Mouse (Mus musculus) adrenal gland, adult 18-20 months (tissue): ENCODE data around the gene Aacs. TPM values are rescaled to one million over a fixed set of nuclear protein-coding genes. Genes with fewer than 3 reads are reported as not detected.

Experiments
- DNase-seq, 2 experiments: peaks; one replicate each; pipeline ENCODE4 v3.0.0; 2021 to 2022; ENCODE audit warnings: low spot score in 2 of 2
- microRNA-seq, 2 experiments: library from miRNA; unstranded; fragments of <30 nt; microRNA quantifications; one replicate each; pipeline ENCODE4 v1.2.0; 2021; ENCODE audit warnings: borderline number of aligned reads in 2 of 2
- total RNA-seq, 2 experiments: library from RNA; stranded (reverse); gene quantifications; 1 replicate in 1 of 2; 2 replicates in 1 of 2; pipeline ENCODE4 v1.2.3; 2021

Gene Aacs
- total RNA-seq, 2 experiments from 2014 or later, result 90.2 to 165 TPM

DNA sequence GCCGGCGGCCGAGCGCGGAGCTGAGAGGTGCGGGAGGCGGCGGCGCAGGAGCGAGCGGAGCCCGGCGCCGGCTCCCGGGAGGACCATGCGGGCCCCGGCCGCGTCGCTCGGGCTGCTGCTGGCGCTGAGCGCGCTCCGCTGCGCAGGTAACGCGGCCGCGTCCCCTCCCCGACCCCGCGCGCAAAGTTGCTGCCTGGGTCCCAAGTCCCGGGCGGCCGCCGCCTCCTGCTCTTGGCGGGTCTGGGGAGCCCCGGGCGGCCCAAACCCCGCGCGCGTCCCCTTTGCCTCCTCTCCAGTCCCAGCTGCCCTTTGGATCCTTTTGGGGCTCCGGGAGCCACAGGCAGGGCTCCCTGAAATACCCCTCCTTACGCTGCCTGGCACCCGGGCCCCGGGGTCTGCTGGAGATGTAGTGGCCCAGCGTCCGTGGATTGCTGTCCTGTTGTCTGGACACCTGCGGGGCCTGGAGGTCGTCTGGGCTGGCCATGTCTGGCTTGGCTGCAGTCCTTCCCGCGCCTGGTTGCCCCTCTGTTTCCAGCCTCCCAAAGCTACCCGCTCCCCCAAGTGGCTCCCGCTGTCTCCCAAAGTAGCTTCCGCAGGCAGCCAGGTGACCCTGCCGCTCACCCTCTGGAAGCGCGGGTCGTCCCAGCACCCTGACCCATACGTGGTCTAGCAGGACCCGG lies 57.1 kb downstream of the Aacs start:
- DNase-seq, result no peak

- no peak for DNase-seq
Observed at GRCm38 (mm10) chr5:125533225-125533900, 57.7 kb downstream of the Aacs start.

- DNase-seq, result no peak
Observed at GRCm38 (mm10) chr5:125534168-125534610, 58.6 kb downstream of the Aacs start.

- no peak for DNase-seq
Observed at GRCm38 (mm10) chr5:125534611-125535324, 59.2 kb downstream of the Aacs start.

- no peak for DNase-seq
Observed at GRCm38 (mm10) chr5:125545090-125545489, 69.5 kb downstream of the Aacs start.

GRCm38 (mm10) chr5:125546293-125546692 lies 70.7 kb downstream of the Aacs start:
- no peak for DNase-seq

GRCm38 (mm10) chr5:125549750-125550489 lies 74.3 kb downstream of the Aacs start:
- DNase-seq, result no peak

GRCm38 (mm10) chr5:125555732-125556131 lies 80.1 kb downstream of the Aacs start:
- DNase-seq, result no peak

DNA sequence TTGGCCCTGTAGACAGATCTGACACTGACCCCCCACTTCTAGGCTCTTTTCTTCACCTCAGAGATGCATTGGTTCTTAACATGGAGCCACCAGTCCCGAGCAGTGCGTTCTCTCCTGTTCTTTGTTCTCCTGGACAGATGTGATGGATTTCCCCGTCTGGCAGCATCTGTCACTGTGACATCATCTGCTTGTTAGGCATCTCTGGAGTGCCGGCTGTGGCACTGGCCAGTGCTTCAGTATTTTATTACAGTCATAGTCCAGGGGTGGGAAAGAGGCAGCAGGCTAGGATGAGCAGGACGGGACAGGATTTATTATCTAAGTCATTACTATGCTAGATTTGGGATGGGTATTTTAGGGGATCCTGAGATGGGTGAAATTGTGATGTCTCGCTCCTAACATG lies 87.9 kb downstream of the Aacs start:
- DNase-seq, result no peak

GRCm38 (mm10) chr5:125565725-125566124 lies 90.1 kb downstream of the Aacs start:
- DNase-seq, result no peak

Small RNAs within 50 kb of the gene (microRNA-seq; reads per million reads assigned to microRNA genes)
- 0 reads per million in 2 experiments for gene Gm27551

Other genes starting within 250 kb of the Aacs start
- 1,000 to 10,000 TPM; 2,973 to 3,724 TPM for gene Scarb1, start 134.7 kb upstream of the Aacs start, total RNA-seq
- gene Gm10382, start 86.5 kb upstream of the Aacs start, total RNA-seq, result under 1 TPM; 0.42 to 0.50 TPM
- gene Ubc, start 85.6 kb upstream of the Aacs start, total RNA-seq, result 1,000 to 10,000 TPM; 1,721 to 2,004 TPM
- gene Dhx37, start 41.7 kb upstream of the Aacs start, total RNA-seq, result 10 to 100 TPM; 16.7 to 19.3 TPM
- 10 to 100 TPM; 18.7 to 32.1 TPM for gene Bri3bp, start 34.2 kb upstream of the Aacs start, total RNA-seq
- 1 to 10 TPM; 2.0 to 2.1 TPM for gene Tmem132b, start 56.0 kb downstream of the Aacs start, total RNA-seq